Mouse (Mus musculus) liver, embryonic 16.5 days (tissue): Measurements from ENCODE around the gene D17Wsu92e. TPM values are rescaled to one million over a fixed set of nuclear protein-coding genes. Genes with fewer than 3 reads are reported as not detected.
A peak's percentile ranks its signal among the peaks of the same experiment; 100 is the strongest.

ENCODE experiments used
- ATAC-seq: fragments of 200-750 bp; cut with Nextera tagmentation; 2 replicates; pipeline ENCODE4 v1.8.0; 2017; ENCODE audit warnings: low read depth, mild to moderate bottlenecking, moderate number of reproducible peaks, moderate library complexity
- H3K27ac ChIP-seq: fragments of 300-500 bp; sonication (generic); 2 replicates; pipeline ENCODE4 v1.5.1; 2014; ENCODE audit warnings: mild to moderate bottlenecking, low read length
- H3K27me3 ChIP-seq: fragments of 300-500 bp; sonication (generic); 2 replicates; pipeline ENCODE4 v1.6.1; 2014; ENCODE audit warnings: low read depth, low read length, mixed read lengths; ENCODE audit not compliant: control insufficient read depth, insufficient read depth
- H3K36me3 ChIP-seq: fragments of 300-500 bp; sonication (generic); 2 replicates; pipeline ENCODE4 v1.6.1; 2014; ENCODE audit warnings: mild to moderate bottlenecking; ENCODE audit not compliant: control insufficient read depth, insufficient read depth
- H3K4me1 ChIP-seq: fragments of 300-500 bp; sonication (generic); 2 replicates; pipeline ENCODE4 v1.6.1; 2014; ENCODE audit warnings: low read depth, low read length, mixed read lengths; ENCODE audit not compliant: control insufficient read depth
- H3K4me2 ChIP-seq: fragments of 300-500 bp; sonication (generic); 2 replicates; pipeline ENCODE4 v1.6.1; 2014; ENCODE audit warnings: low read depth, low read length, mixed read lengths
- H3K4me3 ChIP-seq: fragments of 300-500 bp; sonication (generic); 2 replicates; pipeline ENCODE4 v1.5.1; 2014; ENCODE audit warnings: low read depth, mild to moderate bottlenecking, low read length
- H3K9ac ChIP-seq: fragments of 300-500 bp; sonication (generic); 2 replicates; pipeline ENCODE4 v1.6.1; 2014; ENCODE audit warnings: low read depth, low read length
- H3K9me3 ChIP-seq: fragments of 300-500 bp; sonication (generic); replicated peaks from 2 replicates; pipeline ENCODE4 v1.6.1; 2016; ENCODE audit warnings: low read length; ENCODE audit not compliant: control insufficient read depth
- WGBS: fragments of 180-500 bp; shearing (Covaris S2); extraction: QIAGEN DNeasy Blood & Tissue Kit; methylation state at CpG from one replicate; pipeline ENCODE4 v1.1.7; 2014; ENCODE audit not compliant: insufficient replicate concordance; 5-methylcytosine and 5-hydroxymethylcytosine counted together
- polyA plus RNA-seq: library from polyadenylated mRNA; unstranded; fragments of >200 nt; fragmentation: Nextera tagmentation; extraction: Ambion mirVana; gene quantifications from 2 replicates; pipeline ENCODE4 v1.2.1, GENCODE M21; 2015

Gene D17Wsu92e
- polyA plus RNA-seq, 1 experiment from 2014 or later: 16.8 TPM

DNA sequence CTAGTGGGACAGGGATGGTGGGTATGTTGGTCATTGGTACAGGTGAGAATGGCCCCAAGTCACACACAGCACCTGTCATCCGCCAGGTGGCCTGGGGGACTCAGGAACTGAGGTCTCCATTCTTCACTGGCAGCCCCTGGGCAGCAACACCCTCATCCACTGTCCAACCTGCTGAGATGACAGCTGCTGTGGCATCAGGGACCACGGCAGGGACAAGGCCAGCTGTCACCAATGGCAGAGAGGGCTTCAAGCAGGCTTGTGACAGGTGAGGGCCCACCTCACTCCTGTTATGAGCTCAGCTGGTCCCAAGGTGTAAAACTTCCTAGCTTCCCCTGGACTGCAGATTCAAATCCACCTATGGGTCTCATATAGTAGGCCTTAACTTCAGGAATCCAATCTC, 72.3 kb downstream of the D17Wsu92e start:
- Histone ChIP-seq H3K9ac (no peak overlapping the region), H3K4me2 (no peak overlapping the region), H3K4me1 (no peaks in the 10 kb centered on the region), H3K27me3 (no peaks in the 10 kb centered on the region), H3K36me3 (no peaks in the 10 kb centered on the region), H3K9me3 (no peaks in the 10 kb centered on the region), H3K4me3 (no peak overlapping the region), H3K27ac (no peak overlapping the region)
- 63% methylated on average over 2 of the region's 2 CpGs for WGBS
- ATAC-seq: no peak

GRCm38 (mm10) chr17:27746446-27746845, 74.0 kb downstream of the D17Wsu92e start:
- H3K36me3 ChIP-seq: no peaks in the 10 kb centered on the region
- 65% methylated on average over 4 of the region's 4 CpGs for WGBS
- no peak for ATAC-seq
- H3K4me2 ChIP-seq: no peak overlapping the region
- no peak overlapping the region for H3K9ac ChIP-seq
- no peaks in the 10 kb centered on the region for H3K9me3 ChIP-seq
- no peak overlapping the region for H3K27ac ChIP-seq
- no peaks in the 10 kb centered on the region for H3K4me1 ChIP-seq
- H3K27me3 ChIP-seq: no peaks in the 10 kb centered on the region
- no peak overlapping the region for H3K4me3 ChIP-seq

DNA sequence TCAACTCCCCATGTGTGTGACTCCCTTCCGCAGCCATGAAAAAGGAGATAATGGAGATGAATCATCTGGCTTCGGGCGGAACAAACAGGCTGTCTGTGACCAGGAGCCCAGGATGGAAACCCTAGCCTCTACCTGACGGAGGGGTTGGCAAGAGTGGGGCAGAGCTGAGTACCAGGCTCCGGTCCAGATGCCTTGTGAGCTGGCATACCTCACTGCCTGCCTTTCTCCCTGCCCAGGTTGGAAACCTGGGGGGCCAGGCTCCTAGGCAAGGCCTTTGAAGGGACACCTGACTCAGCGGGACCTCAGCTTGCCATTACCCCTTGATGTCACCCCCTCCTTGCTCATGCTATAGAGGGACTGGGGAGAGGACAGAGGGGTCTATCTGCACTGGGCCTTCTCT, 79.5 kb downstream of the D17Wsu92e start:
- no peak for ATAC-seq
- Histone ChIP-seq H3K9ac (no peak overlapping the region), H3K27ac (no peak overlapping the region), H3K9me3 (no peaks in the 10 kb centered on the region), H3K4me2 (no peak overlapping the region), H3K27me3 (no peaks in the 10 kb centered on the region), H3K4me3 (no peak overlapping the region), H3K36me3 (no peaks in the 10 kb centered on the region), H3K4me1 (no peaks in the 10 kb centered on the region)
- WGBS: 67% methylated on average over 6 of the region's 6 CpGs

DNA sequence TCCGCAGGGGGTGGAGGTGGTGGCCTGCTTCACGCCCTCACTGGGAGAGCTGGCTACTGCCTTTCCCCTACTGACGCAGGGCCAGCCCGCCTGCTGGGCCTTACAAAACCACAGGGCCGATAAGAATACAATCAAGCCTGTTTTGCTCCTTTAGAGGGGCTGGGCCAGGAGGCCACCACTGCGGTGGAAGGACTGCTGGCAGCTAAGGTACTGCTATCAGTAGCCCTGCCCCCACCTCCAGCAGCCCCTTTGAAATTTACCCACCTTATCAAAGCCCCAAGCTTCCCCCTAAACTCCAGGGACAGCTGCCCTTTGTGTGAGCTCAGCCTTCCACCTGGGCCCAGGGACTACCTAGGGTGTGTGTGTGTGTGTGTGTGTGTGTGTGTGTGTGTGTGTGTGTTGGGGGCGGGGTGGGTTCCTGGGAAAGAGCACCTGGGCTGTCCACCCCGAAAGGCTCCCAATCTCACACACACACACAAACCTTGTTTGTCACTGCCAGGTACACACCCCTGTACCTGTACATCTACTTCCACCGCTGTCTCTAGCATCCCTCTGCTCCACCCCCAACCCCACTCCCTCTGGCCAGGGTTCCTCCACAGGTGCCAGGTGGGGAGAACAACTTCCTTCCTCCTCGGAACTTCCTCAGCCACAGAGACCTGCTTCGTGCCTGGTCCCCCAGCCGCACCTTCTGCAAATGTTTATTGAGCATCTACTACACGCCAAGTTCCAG, 85.9 kb downstream of the D17Wsu92e start:
- WGBS: 12% methylated on average over 13 of the region's 13 CpGs
- no peaks in the 10 kb centered on the region for H3K27me3 ChIP-seq
- no peaks in the 10 kb centered on the region for H3K9me3 ChIP-seq
- no peak overlapping the region for H3K27ac ChIP-seq
- H3K36me3 ChIP-seq: no peaks in the 10 kb centered on the region
- no peak overlapping the region for H3K4me3 ChIP-seq
- H3K4me1 ChIP-seq: peaks cover 3% of the 10 kb centered on the region; the same call in 1 of the 2 replicates
- H3K4me2 ChIP-seq: no peak overlapping the region
- no peak overlapping the region for H3K9ac ChIP-seq
- ATAC-seq: 0 out of 2 replicates have a peak, but pooled peaks have one; percentile 24

- H3K4me2 ChIP-seq: no peak overlapping the region
- no peak overlapping the region for H3K9ac ChIP-seq
- H3K4me3 ChIP-seq: no peak overlapping the region
- 64% methylated on average over 3 of the region's 3 CpGs for WGBS
- no peaks in the 10 kb centered on the region for H3K9me3 ChIP-seq
- H3K27me3 ChIP-seq: no peaks in the 10 kb centered on the region
- H3K4me1 ChIP-seq: peaks cover 3% of the 10 kb centered on the region; the same call in 1 of the 2 replicates
- ATAC-seq: no peak
- H3K36me3 ChIP-seq: no peaks in the 10 kb centered on the region
- no peak overlapping the region for H3K27ac ChIP-seq
Measured at GRCm38 (mm10) chr17:27732694-27733093, 87.8 kb downstream of the D17Wsu92e start.

- Histone ChIP-seq H3K4me3 (no peak overlapping the region), H3K9me3 (no peaks in the 10 kb centered on the region), H3K4me1 (peaks cover 3% of the 10 kb centered on the region; the same call in 1 of the 2 replicates), H3K36me3 (no peaks in the 10 kb centered on the region), H3K9ac (no peak overlapping the region), H3K4me2 (no peak overlapping the region), H3K27me3 (no peaks in the 10 kb centered on the region), H3K27ac (no peak overlapping the region)
- no peak for ATAC-seq
- 53% methylated on average over 5 of the region's 5 CpGs for WGBS
Measured at GRCm38 (mm10) chr17:27732152-27732551, 88.3 kb downstream of the D17Wsu92e start.

DNA sequence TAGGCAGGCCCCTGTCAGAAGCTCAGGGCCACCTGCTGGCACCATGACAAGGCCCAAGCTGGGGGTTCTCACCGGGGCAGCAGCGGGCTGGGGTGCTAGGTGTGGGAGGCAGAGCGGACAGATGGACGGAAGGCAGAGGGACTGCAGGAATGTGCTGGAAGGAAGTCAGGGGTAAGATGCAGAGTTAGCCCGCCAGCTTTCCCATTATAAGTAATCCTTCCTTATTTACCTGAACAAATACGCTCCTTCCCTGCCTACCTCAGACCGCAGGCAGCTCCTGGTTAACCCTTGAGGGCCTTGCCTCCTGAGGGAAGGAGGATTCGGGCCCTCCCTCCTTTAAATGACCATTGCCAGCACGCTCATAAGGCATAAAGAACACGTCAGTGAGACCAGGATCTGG, 91.7 kb downstream of the D17Wsu92e start, which contains the start of gene Spdef:
Gene Spdef (minus strand): TSS at position 186 of the 400 bp plus-strand sequence.
- Histone ChIP-seq H3K4me3 (no peak within 1 kb of the TSS), H3K4me1 (no peaks in the 10 kb centered on the region), H3K36me3 (no peaks in the 10 kb centered on the region), H3K9me3 (no peaks in the 10 kb centered on the region), H3K27me3 (no peaks in the 10 kb centered on the region; the same call in 1 of the 2 replicates), H3K9ac (no peak within 1 kb of the TSS), H3K4me2 (no peak within 1 kb of the TSS), H3K27ac (no peak within 1 kb of the TSS)
- 71% methylated on average over 10 of the region's 10 CpGs for WGBS
- ATAC-seq: no peak

- ATAC-seq: no peak
- Histone ChIP-seq H3K4me2 (no peak overlapping the region), H3K36me3 (no peaks in the 10 kb centered on the region), H3K9me3 (no peaks in the 10 kb centered on the region), H3K27me3 (no peaks in the 10 kb centered on the region; the same call in 1 of the 2 replicates), H3K27ac (no peak overlapping the region), H3K4me3 (no peak overlapping the region), H3K4me1 (no peaks in the 10 kb centered on the region), H3K9ac (no peak overlapping the region)
- WGBS: 32% methylated on average over 7 of the region's 7 CpGs
Measured at GRCm38 (mm10) chr17:27726527-27726926, 93.9 kb downstream of the D17Wsu92e start.

- Histone ChIP-seq H3K27ac (no peak overlapping the region), H3K27me3 (no peaks in the 10 kb centered on the region; the same call in 1 of the 2 replicates), H3K4me2 (no peak overlapping the region), H3K9me3 (no peaks in the 10 kb centered on the region), H3K36me3 (no peaks in the 10 kb centered on the region), H3K4me3 (no peak overlapping the region), H3K4me1 (no peaks in the 10 kb centered on the region), H3K9ac (no peak overlapping the region)
- no peak for ATAC-seq
- 21% methylated on average over 10 of the region's 10 CpGs for WGBS
Measured at GRCm38 (mm10) chr17:27725412-27725811, 95.0 kb downstream of the D17Wsu92e start.
